Mouse (Mus musculus) lung, adult 2 months (tissue): ENCODE measurements around the gene Dock9.

Experiments
- CTCF ChIP-seq: fragments of 200-500 bp; IDR thresholded peaks from 2 replicates; pipeline ENCODE4 v1.5.1; 2011; ENCODE audit warnings: mild to moderate bottlenecking, low read length, control low read depth; ENCODE audit not compliant: insufficient read depth
- POLR2A ChIP-seq: fragments of 200-500 bp; IDR thresholded peaks from 2 replicates; pipeline ENCODE4 v1.6.1; 2011; ENCODE audit warnings: low read depth, mild to moderate bottlenecking, control low read depth, low read length, borderline replicate concordance; ENCODE audit errors: extremely low read depth

DNA sequence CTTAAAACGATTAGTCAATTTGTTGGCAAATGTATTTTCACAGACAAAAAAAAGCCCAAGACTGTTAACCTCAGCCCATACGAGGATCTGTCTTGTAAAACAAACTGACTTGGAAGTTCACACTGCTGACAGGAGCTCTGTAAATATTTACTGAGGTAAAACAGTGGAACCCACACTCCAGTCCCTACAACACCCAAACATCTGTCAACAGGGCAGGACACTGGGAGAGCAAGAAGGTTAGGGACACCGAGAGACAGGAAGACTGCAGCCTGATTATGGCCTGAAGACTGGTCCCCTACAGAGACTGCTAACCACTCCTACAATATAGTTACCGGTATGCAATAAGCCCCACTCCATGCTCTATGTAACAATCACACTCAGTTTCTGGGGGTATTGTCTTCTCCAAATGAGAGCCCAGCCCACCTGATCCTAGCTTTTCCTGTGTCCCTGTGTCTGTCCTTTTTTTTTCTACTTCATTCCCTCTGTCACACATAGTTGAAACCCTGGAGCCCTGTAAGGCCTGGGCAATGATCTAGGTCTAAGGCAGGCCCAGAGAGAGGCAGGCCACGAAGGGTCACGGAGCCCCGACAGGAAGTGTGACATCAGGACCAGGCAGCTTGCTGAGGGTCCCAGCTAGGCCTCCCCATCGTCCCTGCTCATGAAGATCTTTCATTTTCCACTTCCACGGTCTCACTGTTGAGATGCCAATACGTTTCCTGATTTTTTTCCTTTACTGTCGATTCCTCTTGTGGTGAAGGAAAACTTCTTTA is 17.3 kb downstream of the Dock9 start:
- TF ChIP-seq POLR2A (no peak), CTCF (no peak)
